Mouse (Mus musculus) CH12.LX (cell line): Measurements from ENCODE around the gene Bbs7.

Source experiments
- TBP ChIP-seq: conservative IDR thresholded peaks from 2 replicates; pipeline ENCODE4 v1.6.1; 2011; ENCODE audit warnings: low read depth, low read length, improper control_type of control experiment
- ZMIZ1 ChIP-seq: IDR thresholded peaks from 2 replicates; pipeline ENCODE4 v1.6.1; 2012; ENCODE audit warnings: low read depth, mild to moderate bottlenecking, inconsistent platforms, low read length, improper control_type of control experiment

- TF ChIP-seq ZMIZ1, result no peak
- no peak for TF ChIP-seq TBP
Measured at GRCm38 (mm10) chr3:36530781-36531180, 82.5 kb downstream of the Bbs7 start.
